Mouse (Mus musculus) spleen, postnatal 14 days (tissue): Measurements from ENCODE around the gene Pdzd2.

Experiments
- DNase-seq, 2 experiments: peaks; one replicate each; pipeline ENCODE4 v3.0.0; 2021 to 2022; ENCODE audit warnings: low spot score in 2 of 2

Pdzd2 gene

GRCm38 (mm10) chr15:12577054-12577696, 162.5 kb downstream of the Pdzd2 start:
- no peak for DNase-seq

GRCm38 (mm10) chr15:12573621-12574020, 166.1 kb downstream of the Pdzd2 start:
- no peak for DNase-seq

GRCm38 (mm10) chr15:12571168-12571567, 168.6 kb downstream of the Pdzd2 start:
- no peak for DNase-seq

GRCm38 (mm10) chr15:12566637-12567440, 172.9 kb downstream of the Pdzd2 start:
- no peak for DNase-seq

GRCm38 (mm10) chr15:12565281-12565680, 174.4 kb downstream of the Pdzd2 start:
- DNase-seq = no peak

GRCm38 (mm10) chr15:12560505-12560904, 179.2 kb downstream of the Pdzd2 start:
- DNase-seq = no peak

- no peak for DNase-seq
These were observed 181.9 kb downstream of the Pdzd2 start for GRCm38 (mm10) chr15:12557663-12558436.

GRCm38 (mm10) chr15:12553211-12553610, 186.5 kb downstream of the Pdzd2 start:
- DNase-seq = no peak

GRCm38 (mm10) chr15:12550919-12551318, 188.8 kb downstream of the Pdzd2 start:
- no peak for DNase-seq

GRCm38 (mm10) chr15:12550376-12550775, 189.3 kb downstream of the Pdzd2 start:
- no peak for DNase-seq

GRCm38 (mm10) chr15:12549919-12550305, 189.8 kb downstream of the Pdzd2 start:
- DNase-seq = no peak

GRCm38 (mm10) chr15:12549271-12549918, 190.3 kb downstream of the Pdzd2 start:
- no peak for DNase-seq

GRCm38 (mm10) chr15:12548696-12549095, 191.0 kb downstream of the Pdzd2 start:
- DNase-seq = no peak

- DNase-seq = no peak
These were observed 191.9 kb downstream of the Pdzd2 start for GRCm38 (mm10) chr15:12547640-12548405.

GRCm38 (mm10) chr15:12546781-12547180, 192.9 kb downstream of the Pdzd2 start:
- DNase-seq = no peak

GRCm38 (mm10) chr15:12545671-12546070, 194.1 kb downstream of the Pdzd2 start:
- no peak for DNase-seq

GRCm38 (mm10) chr15:12545220-12545619, 194.5 kb downstream of the Pdzd2 start:
- no peak for DNase-seq

- no peak for DNase-seq
These were observed 195.9 kb downstream of the Pdzd2 start for GRCm38 (mm10) chr15:12543686-12544325.

- no peak for DNase-seq
These were observed 197.4 kb downstream of the Pdzd2 start for GRCm38 (mm10) chr15:12542316-12542715.

- DNase-seq = no peak
These were observed 200.0 kb downstream of the Pdzd2 start for GRCm38 (mm10) chr15:12539618-12540302.
